Comparison of ENCODE assay signal across 9 mouse cellular contexts in genomic region chrX:16998578-16998977, GRCm38 (mm10).
A peak's percentile ranks its signal among the peaks of the same experiment; 100 is the strongest.
DNase-seq lines count a peak whose midpoint lies in the region; ATAC-seq and TF ChIP-seq lines count a peak whose summit lies in the region.
"Had no signal": no experiment of that assay in that cellular context is flagged by ENCODE, and none has a peak within 500 bp of the region (broad histone marks: within the 10 kb centered on the region; RNA-seq: fewer than 3 reads in every experiment).

No protein-coding gene starts in this region.

- no peak for TF ChIP-seq CTCF in gastrocnemius, adult 2 months (IDR thresholded peaks at IDR 0.05)

- 22% methylated on average over 5 of the region's 5 CpGs for WGBS in midbrain, embryonic 13.5 days

- H3K27ac ChIP-seq in gastrocnemius, adult 2 months, result no peak overlapping the region
- no peak overlapping the region for H3K27ac ChIP-seq in midbrain, embryonic 13.5 days
- H3K27ac ChIP-seq: embryonic facial prominence, embryonic 13.5 days had no signal

- H3K4me1 ChIP-seq in midbrain, embryonic 13.5 days (replicated peaks), result no peaks in the 10 kb centered on the region
- H3K4me1 ChIP-seq: embryonic facial prominence, embryonic 13.5 days had no signal

- no peak overlapping the region for H3K9ac ChIP-seq in midbrain, embryonic 13.5 days (replicated peaks)
- H3K9ac ChIP-seq: embryonic facial prominence, embryonic 13.5 days had no signal

- H3K27me3 ChIP-seq in midbrain, embryonic 13.5 days, result no peaks in the 10 kb centered on the region
- H3K27me3 ChIP-seq: embryonic facial prominence, embryonic 13.5 days had no signal

- H3K36me3 ChIP-seq in midbrain, embryonic 13.5 days, result no peaks in the 10 kb centered on the region
- H3K36me3 ChIP-seq: embryonic facial prominence, embryonic 13.5 days had no signal

- intact Hi-C loops in gastrocnemius, adult 2 months (cut with DNase I), result no loop called here

- ATAC-seq in midbrain, embryonic 13.5 days, result peak; percentile 93

- DNase-seq in gastrocnemius, adult 2 months, result peak; percentile 11
- DNase-seq in gastrocnemius, adult 8-10 months (ENCODE audit: low spot score in 2 of 2), result no peak
- peak; percentile 67 for DNase-seq in 3T3-L1 (ENCODE audit: low read depth, low spot score)
- peak; percentile 3 for DNase-seq in embryo, embryonic 11.5 days (ENCODE audit: low read depth, low spot score)
- DNase-seq in kidney, adult 8-10 months, result peak; percentile 38 to 50
- DNase-seq in T-cell, adult 2 months (ENCODE audit: low spot score), result no peak
- DNase-seq in frontal cortex, postnatal 14 days (ENCODE audit: low spot score in 2 of 2), result no peak

- no peak overlapping the region for H3K4me2 ChIP-seq in midbrain, embryonic 13.5 days (replicated peaks)
- H3K4me2 ChIP-seq: embryonic facial prominence, embryonic 13.5 days had no signal

- H3K9me3 ChIP-seq in midbrain, embryonic 13.5 days, result no peaks in the 10 kb centered on the region
- H3K9me3 ChIP-seq: embryonic facial prominence, embryonic 13.5 days had no signal

- H3K4me3 ChIP-seq in gastrocnemius, adult 2 months, result no peak overlapping the region
- H3K4me3 ChIP-seq in midbrain, embryonic 13.5 days (replicated peaks), result no peak overlapping the region
- H3K4me3 ChIP-seq: embryonic facial prominence, embryonic 13.5 days had no signal

Comparison
In these comparisons a context has a peak if more than half of its experiments do, and no peak if none do; other contexts are left out.
1. DNase-seq: peak in gastrocnemius, adult 2 months (single experiment), 3T3-L1 (single experiment), embryo, embryonic 11.5 days (single experiment) and kidney, adult 8-10 months (2 of 2); none in gastrocnemius, adult 8-10 months (0 of 2), T-cell, adult 2 months (single experiment) and frontal cortex, postnatal 14 days (0 of 2).